Mouse (Mus musculus) spleen, adult 2 months (tissue): ENCODE data around the gene Mettl6. TPM values are rescaled to one million over a fixed set of nuclear protein-coding genes. Genes with fewer than 3 reads are reported as not detected.

ENCODE experiments used
- DNase-seq, 2 experiments: peaks; one replicate each; pipeline versions ENCODE4 v3.0.0 to v3.0.0-alpha.2; 2012 to 2021; ENCODE audit warnings: low spot score in 2 of 2, low read depth in 1 of 2
- H3K27ac ChIP-seq: fragments of 200-500 bp; 2 replicates; pipeline ENCODE4 v1.5.1; 2012; ENCODE audit warnings: low read length, inconsistent platforms; ENCODE audit not compliant: insufficient read depth
- H3K27me3 ChIP-seq: fragments of 200-500 bp; 2 replicates; pipeline ENCODE4 v1.6.1; 2012; ENCODE audit warnings: mild to moderate bottlenecking, moderate library complexity, low read length, inconsistent platforms; ENCODE audit not compliant: control insufficient read depth, insufficient read depth
- H3K36me3 ChIP-seq: fragments of 200-500 bp; 2 replicates; pipeline ENCODE4 v1.6.1; 2012; ENCODE audit warnings: mild to moderate bottlenecking, low read length, inconsistent platforms; ENCODE audit not compliant: control insufficient read depth, insufficient read depth
- H3K4me1 ChIP-seq: fragments of 200-500 bp; 2 replicates; pipeline ENCODE4 v1.6.1; 2011; ENCODE audit warnings: inconsistent platforms; ENCODE audit not compliant: control insufficient read depth, insufficient read depth, insufficient read length
- H3K4me3 ChIP-seq: fragments of 200-500 bp; 2 replicates; pipeline ENCODE4 v1.5.1; 2011; ENCODE audit warnings: mild to moderate bottlenecking, inconsistent platforms; ENCODE audit not compliant: insufficient read depth, insufficient read length; ENCODE audit errors: extremely low read depth
- CTCF ChIP-seq: fragments of 200-500 bp; IDR thresholded peaks from 2 replicates; pipeline ENCODE4 v1.5.1; 2011; ENCODE audit warnings: mild to moderate bottlenecking, inconsistent platforms; ENCODE audit not compliant: insufficient read depth, insufficient read length, insufficient replicate concordance; ENCODE audit errors: extremely low read depth
- POLR2A ChIP-seq: fragments of 200-500 bp; IDR thresholded peaks from 2 replicates; pipeline ENCODE4 v1.6.1; 2011; ENCODE audit warnings: low read depth, low read length, inconsistent platforms
- WGBS: fragments of 180-500 bp; shearing (Covaris S2); methylation state at CpG from one replicate; pipeline ENCODE4 v1.1.7; 2018; 5-methylcytosine and 5-hydroxymethylcytosine counted together
- polyA plus RNA-seq: library from polyadenylated mRNA; depleted of rRNA; stranded (reverse); fragments of >200 nt; gene quantifications from 2 replicates; pipeline ENCODE4 v1.2.3, GENCODE M21; 2012; rRNA removed

Gene Mettl6
- polyA plus RNA-seq, 1 experiment, result 7.1 TPM

GRCm38 (mm10) chr14:31433851-31434360, 60.9 kb downstream of the Mettl6 start:
- peaks cover 26% of the 10 kb centered on the region for H3K4me1 ChIP-seq
- peaks cover 9% of the 10 kb centered on the region for H3K36me3 ChIP-seq
- 67% methylated on average over 7 of the region's 7 CpGs for WGBS
- TF ChIP-seq POLR2A, result no peak
- no peak for TF ChIP-seq CTCF
- peak overlapping the region; percentile 33 for H3K4me3 ChIP-seq
- no peaks in the 10 kb centered on the region for H3K27me3 ChIP-seq
- peak overlapping the region; percentile 77 for H3K27ac ChIP-seq
- DNase-seq, result no peak

GRCm38 (mm10) chr14:31433126-31433525, 61.7 kb downstream of the Mettl6 start:
- Histone ChIP-seq H3K27ac (peak overlapping the region; percentile 77), H3K36me3 (peaks cover 13% of the 10 kb centered on the region), H3K4me3 (peak overlapping the region; percentile 20; the same call in 1 of the 2 replicates), H3K27me3 (no peaks in the 10 kb centered on the region), H3K4me1 (peaks cover 33% of the 10 kb centered on the region)
- TF ChIP-seq POLR2A (no peak), CTCF (no peak)
- no peak for DNase-seq
- 28% methylated on average over 5 of the region's 5 CpGs for WGBS

GRCm38 (mm10) chr14:31432424-31432823, 62.4 kb downstream of the Mettl6 start:
- Histone ChIP-seq H3K4me3 (peak overlapping the region; percentile 19), H3K27ac (peak overlapping the region; percentile 77)
- no peak for DNase-seq

GRCm38 (mm10) chr14:31431789-31432330, 63.0 kb downstream of the Mettl6 start:
- H3K36me3 ChIP-seq, result peaks cover 25% of the 10 kb centered on the region

More at GRCm38 (mm10) chr14:31432424-31432823, 62.4 kb downstream of the Mettl6 start:
- H3K27me3 ChIP-seq, result no peaks in the 10 kb centered on the region
- TF ChIP-seq POLR2A, result no peak
- TF ChIP-seq CTCF, result no peak
- WGBS, result 15% methylated on average over 4 of the region's 4 CpGs
- peaks cover 20% of the 10 kb centered on the region for H3K36me3 ChIP-seq
- peaks cover 35% of the 10 kb centered on the region for H3K4me1 ChIP-seq

GRCm38 (mm10) chr14:31429004-31429395, 65.8 kb downstream of the Mettl6 start:
- Histone ChIP-seq H3K27me3 (no peaks in the 10 kb centered on the region), H3K4me1 (peaks cover 40% of the 10 kb centered on the region), H3K36me3 (peaks cover 35% of the 10 kb centered on the region), H3K4me3 (no peak overlapping the region), H3K27ac (peak overlapping the region; percentile 13)
- WGBS, result 65% methylated on average over 5 of the region's 5 CpGs
- TF ChIP-seq CTCF (no peak), POLR2A (no peak)
- no peak for DNase-seq

More at GRCm38 (mm10) chr14:31431789-31432330, 63.0 kb downstream of the Mettl6 start:
- no peak for DNase-seq
- WGBS, result 11% methylated on average over 3 of the region's 3 CpGs
- Histone ChIP-seq H3K27me3 (no peaks in the 10 kb centered on the region), H3K4me3 (no peak overlapping the region), H3K27ac (peak overlapping the region; percentile 40; the same call in 1 of the 2 replicates), H3K4me1 (peaks cover 36% of the 10 kb centered on the region)
- TF ChIP-seq CTCF, result no peak
- TF ChIP-seq POLR2A, result no peak

GRCm38 (mm10) chr14:31428211-31429003, 66.4 kb downstream of the Mettl6 start:
- H3K4me3 ChIP-seq, result no peak overlapping the region
- no peaks in the 10 kb centered on the region for H3K27me3 ChIP-seq
- DNase-seq, result no peak
- TF ChIP-seq POLR2A (no peak), CTCF (no peak)
- H3K4me1 ChIP-seq, result peaks cover 40% of the 10 kb centered on the region
- peak overlapping the region; percentile 13 for H3K27ac ChIP-seq
- 61% methylated on average over 15 of the region's 15 CpGs for WGBS
- H3K36me3 ChIP-seq, result peaks cover 37% of the 10 kb centered on the region

Other genes starting within 250 kb of the Mettl6 start
- 4.9 and 6.3 TPM in 2 replicates for gene Phf7, start 243.7 kb downstream of the Mettl6 start, polyA plus RNA-seq
- 31.8 and 40.6 TPM in 2 replicates for gene Bap1, start 243.6 kb downstream of the Mettl6 start, polyA plus RNA-seq
- gene Dnah1, start 171.1 kb downstream of the Mettl6 start, polyA plus RNA-seq, result 0.29 and 0.30 TPM in 2 replicates
- gene Capn7, start 158.4 kb downstream of the Mettl6 start, polyA plus RNA-seq, result 7.8 and 9.0 TPM in 2 replicates
- 36.0 and 43.0 TPM in 2 replicates for gene Sh3bp5, start 59.0 kb downstream of the Mettl6 start, polyA plus RNA-seq
- 28.8 and 30.8 TPM in 2 replicates for gene Eaf1, start 641 bp downstream of the Mettl6 start, polyA plus RNA-seq
- 13.7 and 13.9 TPM in 2 replicates for gene Colq, start 96.3 kb upstream of the Mettl6 start, polyA plus RNA-seq
- gene Gm49387, start 145.8 kb upstream of the Mettl6 start, polyA plus RNA-seq, result 0.32 TPM in 1 of 2 replicates, not detected in the other
- 16.8 and 19.0 TPM in 2 replicates for gene Btd, start 146.0 kb upstream of the Mettl6 start, polyA plus RNA-seq
- gene Hacl1, start 146.2 kb upstream of the Mettl6 start, polyA plus RNA-seq, result 4.5 and 6.1 TPM in 2 replicates